Mouse (Mus musculus): ENCODE measurements around the gene 2900092C05Rik.

Gene 2900092C05Rik

GRCm38 (mm10) chr7:12512217-12512616 is at the start of gene 2900092C05Rik:
2900092C05Rik (plus strand) TSS chr7:12512517.
- DNase-seq (ENCODE audit: low spot score in 2 of 2), result no peak

GRCm38 (mm10) chr7:12478158-12479008 is 33.9 kb upstream of the 2900092C05Rik start, which contains the start of gene Zfp606:
Zfp606 (plus strand) TSS chr7:12478293.
- peak; percentile 81 for DNase-seq (ENCODE audit: low spot score in 2 of 2)

GRCm38 (mm10) chr7:12479009-12479346 is 33.3 kb upstream of the 2900092C05Rik start:
- no peak for DNase-seq (ENCODE audit: low spot score in 2 of 2)

GRCm38 (mm10) chr7:12479525-12479924 is 32.8 kb upstream of the 2900092C05Rik start:
- no peak for DNase-seq (ENCODE audit: low spot score in 2 of 2)

- no peak for DNase-seq (ENCODE audit: low spot score in 2 of 2)
Observed at GRCm38 (mm10) chr7:12483771-12484170, 28.5 kb upstream of the 2900092C05Rik start.

- no peak for DNase-seq (ENCODE audit: low spot score in 2 of 2)
Observed at GRCm38 (mm10) chr7:12485956-12486355, 26.4 kb upstream of the 2900092C05Rik start.

GRCm38 (mm10) chr7:12486691-12487090 is 25.6 kb upstream of the 2900092C05Rik start:
- DNase-seq (ENCODE audit: low spot score in 2 of 2), result no peak

- DNase-seq (ENCODE audit: low spot score in 2 of 2), result no peak
Observed at GRCm38 (mm10) chr7:12510913-12511312, 1.4 kb upstream of the 2900092C05Rik start.
